Mouse (Mus musculus): Measurements from ENCODE around the gene Gm20604. TPM values are rescaled to one million over a fixed set of nuclear protein-coding genes. Genes with fewer than 3 reads are reported as not detected.

Gm20604 gene
- 37.6 and 41.3 TPM in 2 replicates for polyA plus RNA-seq (2015; fragmentation: Nextera tagmentation; extraction: Ambion mirVana)

DNA sequence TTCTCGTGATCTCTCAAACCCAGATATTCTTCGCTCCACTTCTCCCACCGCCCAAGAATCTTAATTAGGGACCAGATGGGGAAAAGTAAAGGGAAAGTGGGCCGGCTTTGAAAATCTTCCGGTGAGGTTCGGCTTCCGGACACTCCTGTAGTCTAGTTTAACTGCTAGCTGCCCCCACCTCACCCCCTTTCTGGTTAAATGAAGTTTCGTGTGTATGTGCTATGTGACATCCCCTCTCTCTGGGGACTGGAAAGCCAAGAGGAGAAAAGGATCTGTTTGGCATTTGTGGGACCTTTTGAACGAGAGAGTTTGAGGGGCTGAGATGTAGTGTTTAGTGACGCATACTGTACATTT lies at the start of gene Gm20604:
TSS of gene Gm20604 (minus strand) at position 270 of the 354 bp plus-strand sequence.
- Histone ChIP-seq H3K27ac (replicated peaks) (peak within 1 kb of the TSS; percentile 91), H3K36me3 (peaks cover 9% of the 10 kb centered on the region), H3K4me1 (replicated peaks) (peaks cover 36% of the 10 kb centered on the region), H3K27me3 (no peaks in the 10 kb centered on the region), H3K9me3 (no peaks in the 10 kb centered on the region), H3K4me2 (peak within 1 kb of the TSS; percentile 87), H3K4me3 (peak within 1 kb of the TSS; percentile 73), H3K9ac (peak within 1 kb of the TSS; percentile 82)
- 0% methylated on average over 10 of the region's 10 CpGs for WGBS
- no peak; the same call in 1 of the 2 replicates for ATAC-seq (ENCODE audit: low read depth)

DNA sequence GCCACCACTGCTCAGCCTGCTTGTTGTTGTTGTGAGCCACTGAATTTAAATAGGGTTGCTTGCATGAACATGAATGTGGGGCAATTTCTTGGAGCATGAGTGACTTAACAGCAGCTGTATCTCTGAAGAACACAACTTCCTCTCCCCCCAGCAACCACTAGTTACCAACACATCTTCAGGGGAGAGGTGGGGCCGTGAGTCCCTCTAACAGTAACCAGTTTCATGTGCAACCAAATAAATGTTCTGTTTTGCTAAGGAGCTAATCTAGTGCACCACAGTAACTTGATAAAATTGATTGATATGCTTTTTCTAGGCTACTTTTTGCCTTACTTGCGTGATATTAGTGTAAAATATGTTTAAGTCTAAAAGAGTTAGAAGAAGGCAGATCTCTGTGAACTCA lies 41.1 kb upstream of the Gm20604 start:
- WGBS, result 94% methylated on average over 2 of the region's 2 CpGs
- Histone ChIP-seq H3K36me3 (peaks cover 30% of the 10 kb centered on the region), H3K9ac (no peak overlapping the region), H3K4me2 (no peak overlapping the region), H3K27me3 (no peaks in the 10 kb centered on the region), H3K9me3 (no peaks in the 10 kb centered on the region), H3K4me1 (replicated peaks) (no peaks in the 10 kb centered on the region), H3K27ac (replicated peaks) (no peak overlapping the region), H3K4me3 (no peak overlapping the region)
- no peak for ATAC-seq (ENCODE audit: low read depth)

DNA sequence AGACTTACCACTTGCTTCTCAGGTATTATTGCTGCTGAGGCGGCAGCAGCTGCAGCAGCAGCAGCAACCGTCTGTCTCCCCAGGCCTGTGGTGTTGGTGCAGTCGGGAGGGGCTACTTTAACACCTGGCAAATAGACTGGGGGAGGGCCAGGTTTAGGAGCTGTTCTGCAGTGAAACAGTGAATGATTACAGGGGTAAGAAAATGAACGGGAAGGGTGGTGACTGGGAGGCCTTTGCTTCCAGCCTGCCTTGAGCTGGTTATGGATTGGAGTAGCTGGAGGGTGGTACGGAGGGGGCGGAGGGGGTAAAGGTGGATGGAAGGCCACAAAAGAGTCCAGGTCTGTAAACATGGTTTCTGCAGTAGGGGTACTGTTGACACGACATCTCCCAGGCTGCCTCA lies 29.5 kb upstream of the Gm20604 start:
- H3K27me3 ChIP-seq, result no peaks in the 10 kb centered on the region
- H3K9me3 ChIP-seq, result no peaks in the 10 kb centered on the region
- H3K27ac ChIP-seq (replicated peaks), result no peak overlapping the region
- no peak overlapping the region for H3K4me2 ChIP-seq
- 91% methylated on average over 7 of the region's 7 CpGs for WGBS
- no peak overlapping the region for H3K9ac ChIP-seq
- peaks cover 83% of the 10 kb centered on the region for H3K36me3 ChIP-seq
- ATAC-seq (ENCODE audit: low read depth), result no peak
- H3K4me1 ChIP-seq (replicated peaks), result no peaks in the 10 kb centered on the region
- H3K4me3 ChIP-seq, result no peak overlapping the region

DNA sequence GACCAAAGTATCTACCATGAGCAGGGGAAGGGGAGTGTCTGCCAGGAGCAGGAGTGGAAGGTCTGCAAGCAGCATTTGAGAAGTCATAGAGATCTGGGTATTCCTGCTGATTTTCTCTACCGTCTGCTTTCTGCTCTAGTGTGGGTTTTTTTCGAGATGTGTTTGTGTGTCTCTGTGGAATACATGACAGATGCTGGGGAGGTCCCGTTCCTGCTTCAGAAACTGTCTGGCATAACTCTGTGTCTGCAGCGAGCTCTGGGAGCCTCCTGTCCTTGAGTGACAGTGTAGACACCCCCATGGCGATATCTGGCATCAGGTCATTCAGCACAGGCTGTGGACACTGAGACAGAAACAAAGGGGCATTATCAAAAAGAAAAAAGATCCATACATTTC lies 27.1 kb upstream of the Gm20604 start:
- Histone ChIP-seq H3K4me3 (no peak overlapping the region), H3K9me3 (no peaks in the 10 kb centered on the region), H3K4me1 (replicated peaks) (no peaks in the 10 kb centered on the region), H3K27me3 (no peaks in the 10 kb centered on the region), H3K27ac (replicated peaks) (no peak overlapping the region), H3K36me3 (peaks cover 75% of the 10 kb centered on the region), H3K9ac (no peak overlapping the region), H3K4me2 (no peak overlapping the region)
- 83% methylated on average over 5 of the region's 5 CpGs for WGBS
- no peak for ATAC-seq (ENCODE audit: low read depth)

DNA sequence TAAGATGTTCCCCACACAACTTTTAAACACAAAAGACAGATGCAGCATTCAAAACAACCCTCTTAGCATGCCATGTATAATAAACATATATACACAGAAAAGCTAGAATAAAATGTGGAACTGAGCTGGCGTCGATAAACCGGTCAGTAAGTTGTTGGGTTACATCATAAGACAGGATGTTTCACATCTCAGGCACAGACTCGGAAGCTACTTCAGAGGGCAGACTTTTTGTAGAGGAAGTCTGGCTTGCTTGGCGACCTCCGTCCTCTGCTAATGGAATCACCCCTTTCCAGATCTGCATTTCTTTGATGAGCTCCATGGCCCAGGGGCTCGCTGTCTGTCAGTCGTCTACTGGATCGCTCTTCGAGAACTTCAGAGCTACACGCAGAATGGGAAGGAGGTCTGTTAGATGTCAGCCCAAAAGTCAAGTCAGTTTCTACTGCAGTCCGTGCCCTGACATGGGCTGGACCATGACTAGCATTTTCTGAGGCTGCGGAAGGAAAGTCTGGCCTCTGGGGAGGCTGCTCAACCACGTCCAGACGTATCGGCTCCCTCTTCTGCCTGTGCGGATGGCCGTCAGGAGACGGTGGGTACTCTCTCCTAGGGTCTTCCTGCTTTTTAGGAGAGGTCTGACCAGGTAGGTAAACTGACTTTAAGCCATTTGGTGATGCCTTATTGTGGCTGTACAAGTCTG lies 26.6 kb upstream of the Gm20604 start:
- no peaks in the 10 kb centered on the region for H3K9me3 ChIP-seq
- no peak overlapping the region for H3K4me2 ChIP-seq
- H3K27ac ChIP-seq (replicated peaks), result no peak overlapping the region
- WGBS, result 88% methylated on average over 19 of the region's 19 CpGs
- H3K9ac ChIP-seq, result no peak overlapping the region
- no peak for ATAC-seq (ENCODE audit: low read depth)
- H3K36me3 ChIP-seq, result peaks cover 69% of the 10 kb centered on the region
- no peaks in the 10 kb centered on the region for H3K4me1 ChIP-seq (replicated peaks)
- no peaks in the 10 kb centered on the region for H3K27me3 ChIP-seq
- no peak overlapping the region for H3K4me3 ChIP-seq

DNA sequence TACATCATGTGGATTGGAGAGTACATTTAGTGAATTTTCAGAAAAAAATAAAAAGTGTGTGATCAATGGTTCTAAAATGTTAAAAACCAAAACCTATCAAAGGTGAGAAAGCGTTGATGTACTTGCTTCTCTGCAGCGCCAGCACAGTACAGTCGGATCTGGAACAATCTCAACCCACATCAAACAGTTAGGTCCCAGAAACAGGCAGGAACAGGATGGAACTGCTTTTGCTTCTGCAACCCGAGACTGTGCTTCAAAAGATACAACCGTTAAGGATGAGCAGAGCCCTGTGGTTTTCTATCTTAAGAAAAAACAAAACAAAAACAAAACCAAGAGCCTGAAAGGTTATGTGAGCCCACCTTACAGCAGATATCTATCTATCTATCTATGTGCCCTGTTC lies 24.4 kb upstream of the Gm20604 start:
- no peak for ATAC-seq (ENCODE audit: low read depth)
- Histone ChIP-seq H3K4me3 (no peak overlapping the region), H3K36me3 (peaks cover 62% of the 10 kb centered on the region)

DNA sequence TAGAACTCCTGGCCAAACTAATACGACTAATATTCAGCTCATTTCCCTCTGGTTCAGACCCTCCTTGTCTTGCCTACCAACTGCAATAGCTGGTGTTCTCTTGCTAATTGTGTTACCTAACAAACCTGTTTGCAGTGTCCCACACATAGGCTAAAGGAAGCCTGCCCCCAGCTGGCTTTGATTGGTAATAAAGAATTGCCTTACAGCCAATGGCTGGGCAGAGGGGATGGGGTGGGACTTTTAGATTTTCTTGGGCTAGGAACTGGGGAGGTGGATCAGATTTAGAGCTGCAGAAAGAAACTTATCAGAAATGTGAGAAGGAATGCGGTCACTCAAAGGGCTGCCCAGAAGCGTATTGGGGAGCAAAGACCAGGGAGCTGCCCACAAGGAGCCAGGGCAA lies 21.0 kb upstream of the Gm20604 start:
- Histone ChIP-seq H3K36me3 (peaks cover 65% of the 10 kb centered on the region), H3K27ac (replicated peaks) (no peak overlapping the region), H3K4me1 (replicated peaks) (no peaks in the 10 kb centered on the region), H3K9me3 (no peaks in the 10 kb centered on the region), H3K27me3 (no peaks in the 10 kb centered on the region), H3K4me3 (no peak overlapping the region), H3K4me2 (no peak overlapping the region), H3K9ac (no peak overlapping the region)
- ATAC-seq (ENCODE audit: low read depth), result no peak
- 55% methylated on average over 3 of the region's 3 CpGs for WGBS

More for the DNA sequence above, 24.4 kb upstream of the Gm20604 start:
- H3K9me3 ChIP-seq, result no peaks in the 10 kb centered on the region
- no peaks in the 10 kb centered on the region for H3K27me3 ChIP-seq
- no peaks in the 10 kb centered on the region for H3K4me1 ChIP-seq (replicated peaks)
- H3K27ac ChIP-seq (replicated peaks), result no peak overlapping the region
- WGBS, result 94% methylated on average over 5 of the region's 5 CpGs
- no peak overlapping the region for H3K4me2 ChIP-seq
- H3K9ac ChIP-seq, result no peak overlapping the region

DNA sequence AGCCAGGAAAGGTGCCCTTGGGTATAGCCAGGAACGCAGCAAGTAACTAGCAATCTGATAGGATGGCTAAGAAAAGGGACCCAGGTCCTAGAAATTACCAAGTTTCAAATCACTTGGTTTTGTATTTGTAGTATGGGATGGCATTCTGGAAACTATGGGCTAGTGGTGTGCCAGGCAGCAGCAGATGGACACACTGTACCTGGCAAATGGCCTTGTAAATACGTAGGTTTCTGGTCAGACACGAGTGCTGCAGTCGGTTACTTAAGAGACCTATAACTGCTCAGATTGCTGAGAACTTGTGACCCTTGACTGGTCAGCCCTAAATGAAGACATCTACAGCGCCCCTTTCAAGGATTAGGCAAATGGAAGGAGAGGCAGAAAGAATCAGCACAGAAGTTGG lies 19.7 kb upstream of the Gm20604 start:
- no peak for ATAC-seq (ENCODE audit: low read depth)
- Histone ChIP-seq H3K9ac (no peak overlapping the region), H3K36me3 (peaks cover 65% of the 10 kb centered on the region), H3K27ac (replicated peaks) (no peak overlapping the region), H3K4me2 (no peak overlapping the region), H3K9me3 (no peaks in the 10 kb centered on the region), H3K4me1 (replicated peaks) (no peaks in the 10 kb centered on the region), H3K4me3 (no peak overlapping the region), H3K27me3 (no peaks in the 10 kb centered on the region)
- WGBS, result 90% methylated on average over 5 of the region's 5 CpGs

DNA sequence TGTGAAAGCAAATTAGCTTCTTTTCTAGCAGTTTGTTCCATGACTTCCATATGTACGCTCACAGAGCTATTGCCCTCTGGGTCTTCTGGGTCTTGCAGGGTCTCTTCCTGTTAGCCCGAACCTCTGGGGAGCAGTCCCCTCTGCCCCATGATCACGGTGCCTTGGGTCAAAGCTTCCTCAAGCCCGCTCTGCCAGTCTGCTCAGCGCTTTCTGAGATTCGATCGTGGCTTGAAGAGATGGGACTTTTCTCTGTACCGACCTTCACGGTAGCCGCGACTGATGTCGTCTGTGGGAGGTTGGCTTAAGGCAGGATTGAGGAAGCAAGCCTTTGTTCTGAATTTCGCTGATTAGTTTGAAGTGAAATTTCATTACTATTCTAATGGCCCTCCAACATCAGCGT lies 17.6 kb upstream of the Gm20604 start:
- H3K36me3 ChIP-seq, result peaks cover 71% of the 10 kb centered on the region
- H3K27ac ChIP-seq (replicated peaks), result no peak overlapping the region
- no peak overlapping the region for H3K4me3 ChIP-seq
- no peak overlapping the region for H3K4me2 ChIP-seq
- no peaks in the 10 kb centered on the region for H3K27me3 ChIP-seq
- 92% methylated on average over 14 of the region's 14 CpGs for WGBS
- ATAC-seq (ENCODE audit: low read depth), result no peak
- no peak overlapping the region for H3K9ac ChIP-seq
- no peaks in the 10 kb centered on the region for H3K4me1 ChIP-seq (replicated peaks)
- H3K9me3 ChIP-seq, result no peaks in the 10 kb centered on the region

DNA sequence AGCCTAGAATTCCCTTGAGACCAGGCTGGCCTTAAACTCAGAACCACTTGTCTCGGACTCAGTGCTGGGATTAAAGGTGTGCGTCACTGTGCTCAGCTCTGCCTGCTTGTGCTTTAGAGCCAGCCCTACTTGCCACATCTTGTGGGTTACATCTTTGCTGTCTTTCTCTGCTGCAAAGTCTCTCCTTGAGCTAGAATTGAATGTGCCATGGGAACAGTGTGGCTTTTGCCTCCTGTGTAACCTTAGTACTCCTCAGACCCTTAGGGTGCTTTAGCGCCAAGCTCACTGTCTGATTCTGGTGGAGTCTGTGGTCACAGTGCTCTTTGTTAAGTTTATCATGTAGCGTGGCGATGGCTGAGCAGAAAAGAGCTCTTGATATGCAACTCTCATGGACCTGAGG lies 14.2 kb upstream of the Gm20604 start:
- ATAC-seq (ENCODE audit: low read depth), result no peak
- H3K36me3 ChIP-seq, result peaks cover 94% of the 10 kb centered on the region

DNA sequence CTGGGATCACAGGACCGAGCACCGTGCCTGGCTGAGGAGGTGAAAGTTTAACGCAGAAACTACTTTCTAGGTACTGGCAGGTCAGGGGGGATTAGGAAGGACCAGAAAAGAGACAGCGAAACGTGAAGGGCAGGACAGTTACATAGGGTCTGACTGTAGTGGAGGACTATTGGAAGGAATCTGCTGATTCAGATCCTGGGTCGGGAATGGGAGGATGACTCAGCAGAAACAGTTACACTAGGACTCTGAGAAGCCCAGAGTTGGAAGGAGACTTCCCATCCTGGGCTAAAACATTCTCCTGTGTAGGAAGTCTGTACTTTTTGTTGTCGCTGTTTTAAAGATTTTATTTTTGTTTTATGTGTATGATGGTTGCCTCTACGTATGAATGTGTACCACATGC lies 13.1 kb upstream of the Gm20604 start:
- peaks cover 93% of the 10 kb centered on the region for H3K36me3 ChIP-seq
- H3K27me3 ChIP-seq, result no peaks in the 10 kb centered on the region
- H3K4me1 ChIP-seq (replicated peaks), result no peaks in the 10 kb centered on the region
- no peak overlapping the region for H3K9ac ChIP-seq
- WGBS, result 96% methylated on average over 8 of the region's 8 CpGs
- no peak overlapping the region for H3K27ac ChIP-seq (replicated peaks)
- no peak overlapping the region for H3K4me2 ChIP-seq
- no peak overlapping the region for H3K4me3 ChIP-seq
- no peaks in the 10 kb centered on the region for H3K9me3 ChIP-seq
- no peak for ATAC-seq (ENCODE audit: low read depth)

More for the DNA sequence above, 14.2 kb upstream of the Gm20604 start:
- H3K27me3 ChIP-seq, result no peaks in the 10 kb centered on the region
- no peak overlapping the region for H3K4me3 ChIP-seq
- no peak overlapping the region for H3K4me2 ChIP-seq
- no peak overlapping the region for H3K27ac ChIP-seq (replicated peaks)
- no peaks in the 10 kb centered on the region for H3K9me3 ChIP-seq
- no peak overlapping the region for H3K9ac ChIP-seq
- 90% methylated on average over 5 of the region's 5 CpGs for WGBS
- no peaks in the 10 kb centered on the region for H3K4me1 ChIP-seq (replicated peaks)

DNA sequence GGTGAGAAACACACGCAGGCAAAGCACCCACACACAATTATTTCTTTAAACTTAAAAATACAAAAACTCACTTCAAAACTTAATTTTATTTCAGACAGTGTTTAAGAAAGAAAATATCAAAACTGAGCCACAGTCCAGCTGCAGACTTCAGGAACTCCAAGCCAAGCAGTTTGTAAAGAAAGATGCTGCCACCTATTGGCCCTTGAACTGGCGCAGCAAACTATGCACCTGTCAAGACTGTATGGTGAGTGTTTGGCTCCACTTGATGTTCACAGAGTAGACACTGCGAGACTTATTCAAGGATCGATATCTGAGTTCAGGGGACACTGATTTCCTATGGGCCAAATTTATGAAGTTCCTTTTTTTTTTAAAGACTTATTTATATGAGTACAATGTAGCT lies 10.5 kb upstream of the Gm20604 start:
- Histone ChIP-seq H3K27me3 (no peaks in the 10 kb centered on the region), H3K4me1 (replicated peaks) (no peaks in the 10 kb centered on the region), H3K27ac (replicated peaks) (no peak overlapping the region), H3K4me2 (no peak overlapping the region), H3K36me3 (peaks cover 90% of the 10 kb centered on the region), H3K9ac (no peak overlapping the region), H3K9me3 (no peaks in the 10 kb centered on the region), H3K4me3 (no peak overlapping the region)
- 96% methylated on average over 4 of the region's 4 CpGs for WGBS
- no peak for ATAC-seq (ENCODE audit: low read depth)

DNA sequence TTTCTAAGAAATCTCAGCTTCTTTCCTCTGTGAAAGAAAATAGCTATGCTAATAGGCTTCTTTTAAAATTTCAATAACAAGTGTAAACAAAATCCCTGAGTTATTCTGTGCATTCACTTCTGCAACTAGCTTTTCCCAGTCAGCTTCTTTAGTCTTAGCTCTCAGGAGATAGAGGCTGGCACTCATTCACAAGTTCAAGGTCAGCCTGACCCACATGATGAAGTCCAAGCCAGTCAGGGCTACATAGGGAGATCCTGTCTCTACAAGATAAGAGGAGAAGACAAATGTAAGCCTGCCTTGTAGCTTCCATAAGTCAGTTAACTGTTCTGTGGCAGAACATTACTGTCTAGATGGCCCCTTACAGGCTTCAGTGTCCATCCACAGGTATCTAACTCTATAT lies 5.2 kb upstream of the Gm20604 start:
- no peak overlapping the region for H3K4me3 ChIP-seq
- peaks cover 52% of the 10 kb centered on the region for H3K36me3 ChIP-seq
- H3K9ac ChIP-seq, result no peak overlapping the region
- peaks cover 17% of the 10 kb centered on the region for H3K4me1 ChIP-seq (replicated peaks)
- H3K4me2 ChIP-seq, result no peak overlapping the region
- no peak overlapping the region for H3K27ac ChIP-seq (replicated peaks)
- no peak for ATAC-seq (ENCODE audit: low read depth)
- H3K9me3 ChIP-seq, result no peaks in the 10 kb centered on the region
- H3K27me3 ChIP-seq, result no peaks in the 10 kb centered on the region

Data from neural tube, embryonic 13.5 days (tissue).